Mouse (Mus musculus): ENCODE data around the gene Snx29. TPM values are rescaled to one million over a fixed set of nuclear protein-coding genes. Genes with fewer than 3 reads are reported as not detected.
A peak's percentile ranks its signal among the peaks of the same experiment; 100 is the strongest.
"Not testable (repeated sequence)": the region's sequence is repeated elsewhere in the genome, so short reads cannot be mapped to it uniquely, and the experiment has no call there.

The Snx29 gene
- 6.7 and 9.0 TPM in 2 replicates for total RNA-seq (2015; ENCODE audit: low replicate concordance)
- total RNA-seq (2017; ENCODE audit: low replicate concordance), result 6.2 and 11.2 TPM in 2 replicates

DNA sequence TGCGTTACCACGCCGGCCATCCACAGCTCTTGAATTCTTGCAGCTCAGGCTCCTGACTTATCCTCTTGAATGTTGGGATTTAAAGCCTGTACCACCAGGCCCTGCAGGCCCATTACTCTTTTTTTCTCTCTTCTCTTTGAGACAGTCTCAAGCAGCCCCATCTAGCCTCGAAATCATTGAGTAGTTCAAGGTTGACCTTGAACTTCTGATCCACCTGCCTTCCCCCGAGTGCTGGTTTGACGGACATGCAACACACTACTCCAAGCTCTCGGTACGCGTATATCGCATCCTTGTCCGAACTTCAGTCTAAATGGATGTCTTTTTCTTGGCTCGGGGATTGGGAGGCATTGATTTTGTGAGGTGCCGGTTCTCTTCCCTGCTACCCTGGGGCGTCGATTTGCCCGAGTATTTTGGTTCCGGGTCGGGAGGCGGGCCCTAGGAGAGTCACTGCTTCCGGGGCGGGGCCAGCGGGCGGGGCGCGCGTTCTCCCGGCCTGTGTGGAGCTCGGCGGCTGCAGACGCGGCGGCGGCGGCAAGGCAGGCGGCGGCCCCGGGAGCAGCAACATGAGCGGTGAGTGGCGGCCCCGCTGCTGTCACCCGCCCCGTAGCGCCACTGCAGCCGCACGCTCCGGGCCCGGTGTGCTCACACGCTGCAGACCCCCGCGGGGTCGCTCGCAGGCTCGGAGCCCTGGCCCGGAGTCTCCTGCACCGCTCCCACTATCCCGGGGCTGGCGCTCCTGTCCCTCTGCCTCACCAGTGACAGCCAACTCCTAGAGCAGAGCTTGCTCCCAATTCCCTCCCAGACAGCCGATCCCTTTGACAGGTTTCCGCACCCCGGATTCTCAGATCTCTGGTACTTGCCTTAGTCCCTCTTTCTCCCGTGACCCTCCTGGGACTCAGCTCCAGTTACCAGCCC lies at the start of gene Snx29:
Gene Snx29, plus strand, starts transcription at position 500 of the 915 bp plus-strand sequence.
- peak; percentile 94 for ATAC-seq (replicated peaks; ENCODE audit: low FRiP score, poor library complexity, severe bottlenecking)

DNA sequence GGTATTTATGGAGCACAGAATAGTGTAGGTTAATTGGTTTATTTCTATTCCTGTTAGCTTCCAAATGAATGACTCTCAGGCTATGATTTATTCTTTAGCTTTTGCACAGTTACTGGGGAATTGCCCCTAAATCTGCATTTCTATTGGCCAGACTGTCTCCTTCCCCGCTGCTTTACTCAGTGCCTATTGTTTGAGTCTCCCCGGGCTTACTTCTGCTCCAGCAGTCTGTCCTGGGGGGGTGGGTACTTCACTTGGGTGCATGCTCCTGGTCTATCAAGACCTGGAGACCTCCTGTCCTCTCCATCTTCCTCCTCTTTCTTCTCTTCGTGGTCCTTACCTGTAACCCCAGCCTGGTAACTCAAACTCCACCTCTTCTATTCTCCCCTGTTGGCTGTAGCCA lies 45.8 kb upstream of the Snx29 start:
- ATAC-seq (replicated peaks; ENCODE audit: low FRiP score, poor library complexity, severe bottlenecking), result no peak

DNA sequence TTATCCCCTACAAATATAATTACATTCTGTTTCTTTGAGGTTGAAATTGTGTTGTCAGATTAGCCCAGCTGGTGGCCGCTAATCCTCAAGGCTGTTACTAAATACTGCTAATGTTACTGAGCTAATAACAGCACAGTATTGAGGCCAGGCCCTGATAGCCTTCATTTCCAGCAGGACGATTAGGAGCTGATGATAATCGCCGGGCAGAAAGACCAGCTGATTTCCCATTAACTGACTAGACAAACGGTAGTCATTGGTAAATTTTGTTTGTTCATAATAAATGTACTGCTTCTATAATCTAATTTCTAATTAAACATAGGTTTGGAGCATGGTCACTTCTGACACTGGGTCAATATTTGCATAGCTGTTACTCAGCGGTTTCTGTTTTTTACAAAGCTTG lies 43.9 kb upstream of the Snx29 start:
- ATAC-seq (replicated peaks; ENCODE audit: low FRiP score, poor library complexity, severe bottlenecking), result no peak

DNA sequence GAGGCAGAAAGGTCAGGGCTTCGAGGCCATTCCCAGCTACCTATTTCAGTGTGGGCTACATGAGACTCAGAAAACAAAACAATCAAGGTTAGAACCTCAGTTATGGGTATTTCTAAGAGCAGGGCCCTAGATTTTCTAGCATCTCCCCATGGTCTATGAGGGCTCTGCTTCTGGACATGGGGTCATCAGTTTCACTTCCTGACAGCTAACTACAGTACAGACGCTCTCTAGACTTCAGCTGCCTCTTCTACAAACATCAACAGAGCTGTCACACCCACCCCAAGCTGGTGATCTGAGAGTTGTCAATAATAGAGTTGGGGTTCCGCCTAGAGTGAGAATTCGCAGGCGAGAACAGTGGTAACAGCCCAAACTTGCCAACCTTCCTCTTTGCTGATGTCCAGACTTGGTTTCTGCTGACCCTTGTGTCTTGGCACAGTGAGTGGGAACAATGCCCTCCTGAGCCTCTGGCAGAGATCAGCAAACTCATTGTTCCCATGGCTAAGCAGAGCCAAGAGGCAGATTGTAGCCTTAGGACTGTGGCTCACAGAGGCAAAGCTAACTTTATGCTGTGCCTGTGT lies 40.0 kb upstream of the Snx29 start:
- no peak for ATAC-seq (replicated peaks; ENCODE audit: low FRiP score, poor library complexity, severe bottlenecking)

DNA sequence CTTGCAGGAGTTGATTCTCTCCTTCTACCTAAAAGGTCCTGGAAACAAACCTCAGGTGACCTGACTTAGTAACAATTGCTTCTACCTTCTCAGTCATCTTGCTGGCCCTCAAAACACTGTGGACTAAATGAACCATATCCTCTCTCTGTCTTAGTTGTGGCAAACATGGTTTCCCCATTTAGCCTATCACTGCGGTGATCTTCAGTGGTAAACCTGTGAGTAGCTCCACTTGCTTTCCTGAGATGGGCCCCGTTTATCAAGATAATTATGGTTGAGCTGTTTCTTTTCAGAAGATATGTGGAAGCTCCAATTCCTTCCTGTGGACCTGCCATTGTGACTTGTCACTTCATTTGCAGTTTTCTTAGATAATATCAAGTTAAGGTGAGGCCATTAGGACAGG lies 37.8 kb upstream of the Snx29 start:
- no peak for ATAC-seq (replicated peaks; ENCODE audit: low FRiP score, poor library complexity, severe bottlenecking)

DNA sequence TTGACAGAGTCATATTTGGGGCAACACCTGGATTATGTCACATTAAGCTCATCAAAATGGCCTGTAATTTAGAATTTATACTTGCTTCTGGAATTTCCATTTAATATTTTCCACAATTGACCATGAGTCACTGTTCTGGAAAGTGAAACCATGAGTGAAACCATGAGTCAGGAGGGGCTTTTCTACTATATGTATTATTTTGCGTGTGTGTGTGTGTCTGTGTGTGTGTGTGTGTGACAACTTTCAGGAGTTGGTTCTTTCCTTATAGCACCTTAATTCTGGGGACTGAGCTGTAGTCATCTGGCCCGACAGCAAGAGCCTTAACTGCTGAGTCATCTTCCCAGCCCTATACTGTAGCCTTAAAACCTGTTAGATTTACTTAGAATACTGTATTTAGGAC lies 36.8 kb upstream of the Snx29 start:
- ATAC-seq (replicated peaks; ENCODE audit: low FRiP score, poor library complexity, severe bottlenecking), result no peak

DNA sequence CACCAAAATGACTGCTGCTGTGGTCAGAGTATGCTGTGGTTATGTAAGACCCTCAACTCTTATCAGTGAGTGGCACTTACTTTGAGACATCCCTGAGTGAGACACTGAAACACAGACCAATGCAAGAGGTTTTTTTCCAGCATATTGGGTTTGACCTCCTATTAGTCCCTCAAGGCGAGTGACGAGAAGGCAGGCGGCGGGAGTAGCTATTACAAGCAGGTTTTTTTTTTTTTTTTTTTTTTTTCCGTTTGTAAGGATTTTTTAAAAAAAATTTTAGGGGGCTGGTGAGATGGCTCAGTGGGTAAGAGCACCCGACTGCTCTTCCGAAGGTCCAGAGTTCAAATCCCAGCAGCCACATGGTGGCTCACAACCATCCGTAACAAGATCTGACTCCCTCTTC lies 33.8 kb upstream of the Snx29 start:
- not testable (repeated sequence) for ATAC-seq (replicated peaks; ENCODE audit: low FRiP score, poor library complexity, severe bottlenecking)

DNA sequence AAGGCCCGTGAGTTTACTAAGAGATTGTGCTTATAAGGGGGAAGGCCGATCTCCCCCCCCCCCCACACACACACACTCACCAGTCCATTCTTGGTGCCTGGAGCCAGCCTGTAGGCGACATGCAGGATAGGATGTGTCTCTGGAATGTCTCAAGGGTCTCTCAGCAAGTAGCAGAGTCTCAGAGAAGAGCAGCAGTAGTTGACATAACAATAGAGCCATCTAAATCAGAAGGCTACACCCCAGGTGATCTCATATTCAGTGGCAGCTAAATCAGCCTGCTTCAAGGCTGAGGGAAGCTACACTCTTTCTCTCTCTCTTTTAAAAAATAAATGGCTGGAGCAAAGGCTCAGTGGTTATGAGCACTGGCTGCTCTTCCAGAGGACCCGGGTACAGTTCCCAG lies 27.1 kb upstream of the Snx29 start:
- not testable (repeated sequence) for ATAC-seq (replicated peaks; ENCODE audit: low FRiP score, poor library complexity, severe bottlenecking)

DNA sequence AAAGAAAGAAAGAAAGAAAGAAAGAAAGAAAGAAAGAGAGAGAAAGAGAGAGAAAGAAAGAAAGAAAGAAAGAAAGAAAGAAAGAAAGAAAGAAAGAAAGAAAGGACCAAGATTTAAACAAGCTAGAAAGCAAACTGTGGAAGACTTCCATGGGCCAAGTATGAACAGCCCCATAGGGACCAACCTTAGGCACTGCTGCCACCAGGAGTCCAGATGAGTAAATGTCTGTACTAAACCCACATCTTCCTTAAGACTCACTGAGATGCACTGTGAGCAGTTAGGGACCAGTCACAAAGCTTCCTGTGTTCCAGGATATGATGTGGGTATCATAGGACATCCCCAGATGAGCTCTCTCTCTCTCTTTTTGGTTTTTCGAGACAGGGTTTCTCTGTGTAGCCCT lies 25.0 kb upstream of the Snx29 start:
- 0 out of 2 replicates have a peak, but pooled peaks have one; percentile 46 for ATAC-seq (replicated peaks; ENCODE audit: low FRiP score, poor library complexity, severe bottlenecking)

DNA sequence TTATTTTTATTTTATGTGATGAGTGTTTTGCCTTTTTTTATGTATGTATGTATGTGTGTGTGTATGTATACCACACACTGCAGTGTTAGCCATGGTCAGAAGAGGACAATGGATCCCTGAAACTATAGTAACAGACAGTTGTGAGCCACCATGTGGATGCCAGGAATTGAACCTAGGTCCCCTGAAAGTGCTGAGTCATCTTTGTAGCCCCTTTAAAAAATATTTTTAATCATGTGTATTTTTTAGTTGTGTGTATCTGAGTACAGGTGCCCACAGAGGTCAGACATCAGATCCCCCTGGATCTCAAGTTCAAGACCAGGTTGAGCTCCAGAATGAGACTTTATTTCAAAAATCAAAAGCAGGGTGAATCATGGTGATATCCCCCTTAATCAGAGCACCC lies 19.0 kb upstream of the Snx29 start:
- ATAC-seq (replicated peaks; ENCODE audit: low FRiP score, poor library complexity, severe bottlenecking), result no peak

DNA sequence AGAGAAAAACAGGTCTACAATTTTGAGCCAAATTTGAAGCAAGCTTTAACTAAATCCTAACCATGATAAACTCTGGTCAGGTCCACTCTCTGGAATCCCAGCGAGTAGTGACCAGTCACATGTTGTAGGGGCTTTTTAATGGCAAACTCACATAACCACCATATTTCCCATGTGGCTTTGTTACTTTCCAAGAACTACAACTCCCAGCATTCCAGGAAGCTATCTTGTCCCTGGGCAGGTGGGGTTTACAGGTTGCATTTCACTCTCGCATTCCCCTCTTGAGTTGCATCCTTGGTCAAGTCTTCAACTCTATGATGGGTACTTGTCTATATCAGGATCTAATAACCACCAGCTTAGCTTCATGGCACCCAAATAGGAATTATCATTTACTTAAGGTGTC lies 17.2 kb upstream of the Snx29 start:
- no peak for ATAC-seq (replicated peaks; ENCODE audit: low FRiP score, poor library complexity, severe bottlenecking)

DNA sequence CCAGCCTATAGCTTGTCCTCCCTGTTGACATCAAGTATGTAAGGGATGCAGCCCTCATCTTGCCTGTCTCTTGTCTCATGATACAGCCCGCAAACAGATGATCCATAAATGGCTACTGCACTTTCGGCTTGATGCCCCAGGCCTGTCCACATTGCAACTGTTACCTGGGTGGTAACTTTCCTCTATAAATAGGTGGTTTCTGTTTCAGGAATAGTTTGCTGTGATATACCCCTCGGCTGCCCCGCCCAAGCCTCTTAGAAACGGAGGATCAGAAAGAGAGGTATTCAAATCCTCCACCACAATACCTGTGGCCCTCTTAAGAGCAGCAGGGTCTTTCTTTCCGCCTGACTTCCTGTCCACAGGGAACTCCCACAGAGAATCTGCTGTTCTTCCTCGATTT lies 9.2 kb upstream of the Snx29 start, which contains the start of gene Tnfrsf17:
Gene Tnfrsf17, plus strand, starts transcription at position 301 of the 400 bp plus-strand sequence.
- ATAC-seq (replicated peaks; ENCODE audit: low FRiP score, poor library complexity, severe bottlenecking), result no peak

DNA sequence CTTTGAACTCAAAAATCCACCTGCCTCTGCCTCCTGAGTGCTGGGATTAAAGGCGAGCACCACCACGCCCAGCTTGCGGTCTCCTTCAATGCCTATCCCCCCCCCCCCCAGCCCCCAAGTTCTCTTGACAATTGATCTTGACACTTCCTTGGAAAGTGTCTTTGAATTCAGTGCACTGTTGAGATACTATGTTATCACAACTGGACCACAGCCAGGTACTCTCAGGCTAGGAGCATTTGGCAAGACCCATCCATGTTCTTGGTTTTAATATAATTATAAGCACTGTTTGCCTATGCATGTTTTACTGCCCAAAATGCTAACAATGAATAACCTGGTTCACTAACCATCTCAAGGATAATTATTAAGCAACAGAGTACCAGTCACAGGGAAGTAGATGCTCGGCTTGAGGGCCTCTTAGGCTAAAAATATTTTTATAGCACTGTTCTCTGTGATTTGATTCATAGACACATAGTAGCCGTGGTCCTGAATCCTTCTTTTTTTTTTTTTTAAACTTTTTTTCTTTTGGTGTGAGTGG lies 6.9 kb upstream of the Snx29 start:
- ATAC-seq (replicated peaks; ENCODE audit: low FRiP score, poor library complexity, severe bottlenecking), result no peak

DNA sequence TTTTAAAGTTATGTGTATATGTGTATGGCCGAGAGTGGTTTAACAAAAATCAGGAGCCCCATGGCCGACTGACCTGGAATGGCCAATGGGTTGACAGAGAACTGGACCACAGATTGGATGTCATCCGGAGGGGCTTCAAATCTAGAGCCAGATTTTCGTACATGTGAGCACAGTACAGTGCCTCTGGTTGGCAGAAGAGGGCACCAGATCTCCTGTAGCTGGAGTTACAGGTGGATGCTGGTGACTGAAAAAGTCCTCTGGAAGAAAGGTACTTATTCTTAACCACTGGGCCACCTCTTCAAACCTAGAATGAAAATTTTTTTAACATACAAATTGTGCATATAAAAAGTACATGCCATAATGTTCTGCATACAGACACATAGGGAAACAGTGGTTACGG lies 6.0 kb upstream of the Snx29 start:
- ATAC-seq (replicated peaks; ENCODE audit: low FRiP score, poor library complexity, severe bottlenecking), result no peak

DNA sequence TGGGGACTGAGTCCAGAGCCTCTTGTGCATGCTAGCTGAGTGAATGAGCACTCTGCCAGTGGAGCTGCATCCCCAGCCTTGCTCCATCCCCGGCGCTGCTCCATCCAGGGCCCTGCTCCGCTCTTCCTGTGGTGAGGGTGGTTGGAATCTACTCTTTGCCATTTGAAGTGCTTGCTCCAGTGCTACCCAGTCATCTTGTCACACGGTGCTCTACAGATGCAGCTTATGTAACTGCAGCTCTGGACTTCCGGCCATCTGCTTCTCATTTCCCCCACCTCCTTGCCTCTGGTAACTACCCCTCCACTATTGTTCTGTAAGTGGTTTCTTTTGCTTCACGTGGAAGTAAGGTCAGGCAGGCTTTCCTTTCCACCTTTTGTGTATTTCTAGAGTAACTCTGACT lies 5.4 kb upstream of the Snx29 start:
- ATAC-seq (replicated peaks; ENCODE audit: low FRiP score, poor library complexity, severe bottlenecking), result no peak

DNA sequence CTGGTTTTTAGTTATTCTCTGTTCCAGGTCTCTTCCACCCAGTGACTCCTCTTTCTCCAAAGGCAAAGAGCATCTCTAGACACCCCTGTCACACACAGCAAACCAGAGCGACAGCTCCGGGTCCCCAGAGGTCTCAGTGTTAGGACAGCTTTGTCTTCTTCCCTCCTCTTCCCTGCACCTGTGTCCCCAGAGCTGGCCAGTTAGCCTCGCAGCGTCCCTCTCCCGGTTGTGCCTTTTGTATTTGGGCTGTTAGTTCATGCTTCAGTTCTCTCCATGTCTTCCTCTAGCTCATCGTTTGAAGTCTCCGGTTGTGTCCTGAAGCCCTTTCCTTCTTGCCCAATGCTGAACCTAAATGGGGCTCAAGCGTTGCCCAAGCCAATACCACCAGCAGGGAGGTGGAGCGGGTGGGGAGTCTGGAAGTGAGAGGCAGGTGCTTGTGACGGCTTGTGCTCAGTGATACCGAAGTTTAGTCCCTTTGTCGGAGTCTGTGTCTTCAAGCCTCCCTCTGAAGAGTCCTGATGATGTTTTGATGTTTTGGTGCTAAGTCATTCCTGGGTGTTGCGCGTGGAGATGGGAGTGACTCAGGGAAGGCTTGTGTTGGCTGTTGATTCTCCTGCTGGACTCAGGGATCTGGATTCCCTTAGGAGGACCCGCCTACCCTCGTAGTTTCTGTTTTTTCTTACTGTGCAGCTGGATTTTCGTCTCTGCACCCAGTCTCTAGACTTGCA lies 780 bp downstream of the Snx29 start:
- peak; percentile 66 for ATAC-seq (replicated peaks; ENCODE audit: low FRiP score, poor library complexity, severe bottlenecking)

DNA sequence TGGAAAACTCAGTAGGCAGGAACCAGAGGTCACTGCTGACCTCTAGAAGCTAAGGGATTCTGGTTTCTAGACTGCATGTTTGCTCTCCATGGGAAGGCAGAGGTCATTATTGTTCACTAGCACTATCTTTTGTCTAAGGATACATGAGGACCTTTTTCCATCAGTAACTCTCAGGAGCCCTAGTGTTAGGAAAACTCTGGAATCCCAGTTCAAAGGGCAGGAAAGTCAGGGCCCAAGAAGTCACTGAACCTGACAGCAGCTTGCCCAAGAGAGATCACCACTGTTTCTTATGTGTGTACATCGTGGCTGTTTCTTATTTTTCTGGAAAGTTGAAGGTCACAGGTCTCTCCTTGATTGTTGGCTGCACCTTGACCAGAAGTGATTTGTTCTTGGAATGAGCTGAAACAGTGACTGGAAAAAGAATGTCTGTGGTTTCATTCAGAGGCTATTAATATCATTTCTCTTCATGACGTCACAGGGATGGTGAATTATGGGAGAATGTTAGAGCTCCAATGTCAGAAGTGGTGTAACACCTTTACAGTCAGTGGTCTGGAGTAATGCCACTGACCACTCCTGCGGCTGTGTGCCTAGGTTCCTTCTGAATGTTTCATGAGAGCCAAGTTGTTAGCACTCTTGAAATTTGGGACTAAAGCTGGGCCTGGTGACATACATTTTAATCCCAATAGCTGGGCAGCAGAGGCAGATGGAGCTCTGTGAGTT lies 7.5 kb downstream of the Snx29 start:
- no peak for ATAC-seq (replicated peaks; ENCODE audit: low FRiP score, poor library complexity, severe bottlenecking)

DNA sequence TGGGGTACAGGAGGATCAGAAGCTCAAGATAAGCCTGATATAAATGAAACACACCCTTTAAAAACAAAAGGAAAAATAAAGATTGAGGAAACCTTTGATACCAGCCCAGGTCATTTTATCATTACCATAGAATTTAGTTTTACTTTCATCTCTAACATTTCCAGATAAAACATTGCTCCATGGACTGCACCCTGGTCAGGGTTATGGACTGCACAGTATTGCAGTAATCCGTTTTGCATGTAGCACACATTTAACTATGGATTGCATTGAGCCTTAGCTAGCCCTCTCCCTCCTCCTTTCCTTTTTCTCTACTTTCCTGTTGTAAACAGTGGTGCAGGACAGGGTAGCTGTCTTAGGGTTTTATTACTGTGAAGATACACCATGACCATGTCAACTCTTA lies 8.3 kb downstream of the Snx29 start:
- ATAC-seq (replicated peaks; ENCODE audit: low FRiP score, poor library complexity, severe bottlenecking), result no peak

DNA sequence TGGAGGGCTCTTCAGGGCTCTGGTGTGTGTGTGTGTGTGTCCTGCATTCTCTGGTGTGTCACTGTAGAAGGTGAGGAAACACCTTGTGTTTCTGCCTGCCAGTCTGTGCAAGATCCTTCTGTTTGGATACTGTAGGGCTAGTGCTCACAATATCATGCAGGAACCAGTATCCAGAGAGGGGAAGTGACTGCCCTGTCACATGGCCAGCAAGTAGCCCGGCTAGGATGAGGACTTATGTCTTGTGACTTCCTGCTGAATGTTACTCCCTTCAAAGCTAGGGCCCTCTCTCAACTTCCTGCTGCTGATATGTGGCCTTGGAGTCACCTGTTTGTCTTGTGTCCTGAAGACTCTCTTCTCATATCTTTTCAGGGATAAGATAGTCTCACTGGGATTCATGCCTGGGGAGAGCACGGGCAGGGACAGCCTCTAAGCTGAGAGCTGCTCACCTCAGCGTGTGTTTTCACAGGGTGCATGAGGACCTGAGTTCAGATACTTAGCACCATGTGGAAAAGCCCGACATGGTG lies 20.6 kb downstream of the Snx29 start:
- ATAC-seq (replicated peaks; ENCODE audit: low FRiP score, poor library complexity, severe bottlenecking), result no peak
